Mouse (Mus musculus) stomach, postnatal 0 days (tissue): Measurements from ENCODE around the gene Nos3.

Source experiments
- CTCF ChIP-seq: IDR thresholded peaks from 2 replicates; pipeline ENCODE4 v1.5.1; 2016; ENCODE audit warnings: antibody characterized with exemption, low read depth, mild to moderate bottlenecking, moderate library complexity
- EP300 ChIP-seq: optimal IDR thresholded peaks from 2 replicates; pipeline ENCODE3; 2016; ENCODE audit warnings: antibody characterized with exemption

DNA sequence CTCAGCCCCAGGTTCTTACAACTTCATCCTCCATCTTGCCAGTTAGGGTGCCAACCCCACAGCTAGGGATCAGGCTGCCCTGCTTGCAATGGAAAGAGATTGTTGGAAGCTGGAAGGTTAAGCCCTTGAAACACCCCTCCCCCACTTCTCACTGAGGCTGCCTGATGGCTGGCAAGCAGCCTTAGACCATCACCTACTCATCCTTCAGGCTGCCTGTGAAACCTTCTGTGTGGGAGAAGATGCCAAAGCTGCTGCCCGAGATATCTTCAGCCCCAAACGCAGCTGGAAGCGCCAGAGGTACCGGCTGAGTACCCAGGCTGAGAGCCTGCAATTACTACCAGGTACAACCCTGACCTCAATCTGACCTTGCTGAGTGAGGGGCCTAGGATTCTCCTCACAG, 14.9 kb downstream of the Nos3 start:
- TF ChIP-seq CTCF (no peak), EP300 (no peak)
